Mouse (Mus musculus) erythroblast, embryonic 14.5 days (primary cell): ENCODE results near the gene Ppp6r3. TPM values are rescaled to one million over a fixed set of nuclear protein-coding genes. Genes with fewer than 3 reads are reported as not detected.
A peak's percentile ranks its signal among the peaks of the same experiment; 100 is the strongest.

Source experiments
- H3K27me3 ChIP-seq: 2 replicates; pipeline ENCODE4 v1.6.1; 2012; ENCODE audit warnings: inconsistent platforms; ENCODE audit not compliant: control insufficient read depth
- H3K36me3 ChIP-seq: 2 replicates; pipeline ENCODE4 v1.6.1; 2012; ENCODE audit warnings: mild to moderate bottlenecking, inconsistent platforms; ENCODE audit not compliant: control insufficient read depth
- H3K4me1 ChIP-seq: 2 replicates; pipeline ENCODE4 v1.6.1; 2012; ENCODE audit warnings: inconsistent platforms; ENCODE audit not compliant: control insufficient read depth
- H3K4me3 ChIP-seq: replicated peaks from 2 replicates; pipeline ENCODE3; 2012; ENCODE audit warnings: moderate library complexity, mild to moderate bottlenecking, inconsistent platforms
- H3K9me3 ChIP-seq: 2 replicates; pipeline ENCODE4 v1.6.1; 2012; ENCODE audit warnings: low read length, inconsistent platforms, mixed read lengths; ENCODE audit not compliant: control insufficient read depth
- GATA1 ChIP-seq: IDR thresholded peaks from 2 replicates; pipeline ENCODE4 v1.6.1; 2012; ENCODE audit warnings: low read length, inconsistent platforms, mixed read lengths
- TAL1 ChIP-seq: IDR thresholded peaks from 3 replicates; pipeline ENCODE4 v1.6.1; 2012; ENCODE audit warnings: low read length, inconsistent platforms, mixed read lengths
- polyA plus RNA-seq: library from polyadenylated mRNA; stranded (reverse); fragments of >175 nt; gene quantifications from 2 replicates; pipeline ENCODE4 v1.2.3, GENCODE M21; 2012

Ppp6r3 gene
- polyA plus RNA-seq, 1 experiment = 6.2 TPM

- H3K9me3 ChIP-seq = peaks cover under 1% of the 10 kb centered on the region; the same call in 1 of the 2 replicates
- TF ChIP-seq GATA1 = no peak
- peak; percentile 29; the same call in 1 of the 3 replicates for TF ChIP-seq TAL1
- H3K36me3 ChIP-seq = peaks cover 2% of the 10 kb centered on the region
- H3K4me1 ChIP-seq = peaks cover 12% of the 10 kb centered on the region
- H3K27me3 ChIP-seq = no peaks in the 10 kb centered on the region
- no peak overlapping the region for H3K4me3 ChIP-seq
Measured at GRCm38 (mm10) chr19:3554785-3555184, 20.8 kb downstream of the Ppp6r3 start.

DNA sequence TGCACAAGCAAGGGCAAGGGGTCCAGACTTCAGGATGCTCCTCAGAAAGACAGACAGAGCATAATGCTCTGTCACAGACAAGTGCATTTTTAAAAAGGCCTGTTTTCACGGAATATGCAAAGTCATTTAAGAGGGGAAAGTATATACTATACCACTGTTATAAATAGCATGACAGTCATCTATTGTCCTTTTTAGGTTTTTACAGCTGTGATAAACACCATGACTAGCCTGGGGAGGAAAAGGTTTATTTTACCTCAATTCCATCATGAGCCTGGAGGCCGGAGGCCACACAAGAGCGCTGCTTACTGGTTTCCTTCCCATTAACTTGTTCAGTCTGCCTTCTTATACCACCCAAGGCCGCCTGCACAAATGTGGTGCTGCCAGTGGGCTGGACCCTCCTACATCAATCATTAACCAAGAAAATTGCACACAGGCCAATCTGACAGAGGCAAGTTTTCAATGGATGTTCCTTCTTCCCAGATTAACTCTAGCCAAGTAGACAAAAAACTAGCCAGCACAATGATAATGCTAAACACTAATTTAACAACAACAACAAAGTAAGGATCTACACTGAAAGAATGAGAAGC, 23.9 kb downstream of the Ppp6r3 start:
- H3K4me3 ChIP-seq = no peak overlapping the region
- H3K27me3 ChIP-seq = no peaks in the 10 kb centered on the region
- TF ChIP-seq GATA1 (no peak), TAL1 (no peak)
- H3K36me3 ChIP-seq = peaks cover 17% of the 10 kb centered on the region
- no peaks in the 10 kb centered on the region for H3K9me3 ChIP-seq
- H3K4me1 ChIP-seq = peaks cover 10% of the 10 kb centered on the region

- Histone ChIP-seq H3K27me3 (no peaks in the 10 kb centered on the region), H3K4me3 (no peak overlapping the region), H3K36me3 (peaks cover 30% of the 10 kb centered on the region), H3K9me3 (no peaks in the 10 kb centered on the region), H3K4me1 (peaks cover 10% of the 10 kb centered on the region)
- TF ChIP-seq TAL1 = no peak
- TF ChIP-seq GATA1 = no peak
Measured at GRCm38 (mm10) chr19:3550101-3550500, 25.4 kb downstream of the Ppp6r3 start.

DNA sequence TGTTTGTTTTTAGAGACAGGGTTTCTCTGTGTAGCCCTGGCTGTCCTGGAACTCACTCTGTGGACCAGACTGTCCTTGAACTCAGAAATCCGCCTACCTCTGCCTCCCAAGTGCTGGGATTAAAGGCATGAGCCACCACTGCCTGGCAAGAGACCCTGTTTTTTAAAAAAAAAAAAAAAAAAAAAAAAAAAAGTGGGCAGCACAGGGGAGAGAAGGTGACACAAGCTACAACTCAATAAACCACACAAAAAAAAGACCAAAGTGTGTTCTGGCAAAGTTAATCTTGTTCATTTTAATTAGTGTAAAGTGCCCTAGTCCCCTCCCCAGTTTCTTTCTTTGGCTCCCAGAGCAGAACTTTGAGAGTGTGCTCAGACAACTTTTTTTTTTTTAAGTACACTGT, 26.3 kb downstream of the Ppp6r3 start:
- no peaks in the 10 kb centered on the region for H3K9me3 ChIP-seq
- H3K4me1 ChIP-seq = peaks cover 7% of the 10 kb centered on the region
- TF ChIP-seq TAL1 (no peak), GATA1 (no peak)
- no peak overlapping the region for H3K4me3 ChIP-seq
- H3K36me3 ChIP-seq = peaks cover 36% of the 10 kb centered on the region
- H3K27me3 ChIP-seq = no peaks in the 10 kb centered on the region

DNA sequence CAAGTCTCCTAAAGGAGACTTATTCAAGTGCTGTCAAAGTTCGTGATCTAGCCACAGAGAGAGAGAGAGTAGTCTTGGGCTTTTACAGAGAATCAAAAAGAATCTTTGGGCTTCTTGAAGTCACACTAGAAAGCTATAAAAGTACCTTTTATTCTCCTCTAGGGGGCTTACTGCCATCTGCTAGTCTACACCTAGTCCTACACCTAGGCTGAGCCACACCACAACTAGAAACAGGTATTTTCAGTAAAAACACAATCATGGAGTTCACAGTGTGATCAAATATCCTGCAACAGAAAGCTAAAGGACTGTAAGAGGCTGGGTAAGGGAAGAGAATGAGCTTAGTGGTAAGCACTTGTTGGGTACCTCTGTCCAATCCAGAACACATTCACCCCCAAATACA, 27.2 kb downstream of the Ppp6r3 start:
- Histone ChIP-seq H3K36me3 (peaks cover 42% of the 10 kb centered on the region), H3K9me3 (no peaks in the 10 kb centered on the region), H3K27me3 (no peaks in the 10 kb centered on the region), H3K4me1 (peaks cover 7% of the 10 kb centered on the region), H3K4me3 (no peak overlapping the region)
- TF ChIP-seq TAL1 (no peak), GATA1 (no peak)

- no peaks in the 10 kb centered on the region for H3K9me3 ChIP-seq
- TF ChIP-seq GATA1 (no peak), TAL1 (no peak)
- peaks cover 7% of the 10 kb centered on the region for H3K4me1 ChIP-seq
- no peak overlapping the region for H3K4me3 ChIP-seq
- peaks cover 68% of the 10 kb centered on the region for H3K36me3 ChIP-seq
- H3K27me3 ChIP-seq = no peaks in the 10 kb centered on the region
Measured at GRCm38 (mm10) chr19:3544995-3545394, 30.6 kb downstream of the Ppp6r3 start.

DNA sequence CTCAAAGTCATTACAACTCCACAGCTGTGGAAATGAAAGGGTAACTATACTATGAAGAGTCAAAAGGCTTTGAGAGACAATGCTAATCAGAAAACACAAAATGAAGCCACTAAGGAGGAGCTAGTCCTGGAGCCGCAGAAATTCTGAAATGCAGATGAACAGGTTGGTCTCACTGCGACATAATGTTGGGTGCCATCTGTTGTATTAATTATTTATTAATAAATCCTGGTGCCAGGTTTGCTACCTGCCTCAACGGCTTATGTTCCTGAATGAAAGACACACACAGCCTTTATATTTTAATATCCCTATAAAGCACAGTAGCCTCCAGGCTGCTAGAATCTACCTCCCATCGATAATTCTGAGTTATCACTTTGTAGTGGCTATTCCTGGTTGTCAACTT, 33.0 kb downstream of the Ppp6r3 start:
- H3K4me1 ChIP-seq = peaks cover 13% of the 10 kb centered on the region
- H3K9me3 ChIP-seq = no peaks in the 10 kb centered on the region
- no peaks in the 10 kb centered on the region for H3K27me3 ChIP-seq
- H3K36me3 ChIP-seq = peaks cover 80% of the 10 kb centered on the region
- TF ChIP-seq TAL1 = no peak
- TF ChIP-seq GATA1 = no peak
- H3K4me3 ChIP-seq = no peak overlapping the region

- H3K36me3 ChIP-seq = peaks cover 73% of the 10 kb centered on the region
- no peaks in the 10 kb centered on the region for H3K9me3 ChIP-seq
- H3K4me3 ChIP-seq = no peak overlapping the region
- no peak for TF ChIP-seq GATA1
- H3K4me1 ChIP-seq = peaks cover 13% of the 10 kb centered on the region
- no peaks in the 10 kb centered on the region for H3K27me3 ChIP-seq
Measured at GRCm38 (mm10) chr19:3540997-3541396, 34.6 kb downstream of the Ppp6r3 start.

DNA sequence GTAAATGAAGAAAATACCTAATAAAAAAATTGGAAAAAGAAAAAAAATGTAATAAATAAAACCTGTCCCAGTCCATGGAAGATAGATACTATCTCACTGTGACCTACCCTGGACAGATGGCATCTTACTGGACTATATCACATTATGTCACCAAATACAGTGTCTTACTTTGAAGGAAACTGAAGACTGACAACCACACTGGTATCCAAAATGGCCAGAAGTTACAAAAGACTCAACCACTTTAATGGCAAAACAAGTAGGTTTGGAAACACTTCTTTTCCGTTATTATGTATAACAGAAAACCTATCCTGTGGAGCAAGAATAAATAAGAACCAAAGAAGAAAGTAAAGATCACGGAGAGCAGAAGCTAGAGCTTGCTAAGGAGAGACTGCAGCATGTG, 35.3 kb downstream of the Ppp6r3 start:
- no peaks in the 10 kb centered on the region for H3K27me3 ChIP-seq
- no peak overlapping the region for H3K4me3 ChIP-seq
- no peaks in the 10 kb centered on the region for H3K9me3 ChIP-seq
- peaks cover 14% of the 10 kb centered on the region for H3K4me1 ChIP-seq
- peaks cover 71% of the 10 kb centered on the region for H3K36me3 ChIP-seq
- TF ChIP-seq GATA1 (no peak), TAL1 (no peak)

- Histone ChIP-seq H3K4me1 (peaks cover 16% of the 10 kb centered on the region), H3K36me3 (peaks cover 69% of the 10 kb centered on the region), H3K4me3 (no peak overlapping the region), H3K27me3 (no peaks in the 10 kb centered on the region), H3K9me3 (no peaks in the 10 kb centered on the region)
- no peak for TF ChIP-seq TAL1
- no peak for TF ChIP-seq GATA1
Measured at GRCm38 (mm10) chr19:3539456-3539855, 36.1 kb downstream of the Ppp6r3 start.
